Mouse (Mus musculus): ENCODE measurements around the gene Hyal3.
A peak's percentile ranks its signal among the peaks of the same experiment; 100 is the strongest.

Gene Hyal3

GRCm38 (mm10) chr9:107624539-107624938 lies 43.9 kb downstream of the Hyal3 start:
- peak; percentile 61 for DNase-seq

- DNase-seq, result no peak
These were observed 44.3 kb downstream of the Hyal3 start for GRCm38 (mm10) chr9:107624951-107625350.

- DNase-seq, result no peak
These were observed 44.9 kb downstream of the Hyal3 start for GRCm38 (mm10) chr9:107625351-107626128.

GRCm38 (mm10) chr9:107626158-107626843 lies 45.7 kb downstream of the Hyal3 start:
- no peak for DNase-seq

- DNase-seq, result peak; percentile 96
These were observed 46.2 kb downstream of the Hyal3 start for GRCm38 (mm10) chr9:107626844-107627277.

- DNase-seq, result no peak
These were observed 47.0 kb downstream of the Hyal3 start for GRCm38 (mm10) chr9:107627387-107628255.

- DNase-seq, result peak; percentile 85
These were observed 48.2 kb downstream of the Hyal3 start for GRCm38 (mm10) chr9:107628721-107629410.

GRCm38 (mm10) chr9:107629411-107629730 lies 48.8 kb downstream of the Hyal3 start:
- DNase-seq, result no peak

- DNase-seq, result peak; percentile 64
These were observed 49.3 kb downstream of the Hyal3 start for GRCm38 (mm10) chr9:107629901-107630425.

- DNase-seq, result no peak
These were observed 50.0 kb downstream of the Hyal3 start for GRCm38 (mm10) chr9:107630576-107630975.

- DNase-seq, result no peak
These were observed 50.8 kb downstream of the Hyal3 start for GRCm38 (mm10) chr9:107631311-107631826.

GRCm38 (mm10) chr9:107631861-107632260 lies 51.2 kb downstream of the Hyal3 start:
- DNase-seq, result no peak

GRCm38 (mm10) chr9:107632478-107632877 lies 51.9 kb downstream of the Hyal3 start:
- peak; percentile 58 for DNase-seq

- DNase-seq, result peak; percentile 90
These were observed 52.6 kb downstream of the Hyal3 start for GRCm38 (mm10) chr9:107633091-107633660.

- peak; percentile 56 for DNase-seq
These were observed 53.2 kb downstream of the Hyal3 start for GRCm38 (mm10) chr9:107633661-107634405.

GRCm38 (mm10) chr9:107634406-107635278 lies 54.0 kb downstream of the Hyal3 start:
- no peak for DNase-seq

GRCm38 (mm10) chr9:107635279-107636028 lies 54.8 kb downstream of the Hyal3 start, which contains the start of gene Gnai2:
Gnai2 (minus strand) TSS chr9:107635367.
- peak; percentile 97 for DNase-seq

Data from kidney, postnatal 10 days (tissue).